Mouse (Mus musculus) G1E (cell line): ENCODE data around the gene Aoc2. TPM values are rescaled to one million over a fixed set of nuclear protein-coding genes. Genes with fewer than 3 reads are reported as not detected.

Experiments used
- ATAC-seq: 2 replicates; pipeline ENCODE4 v1.8.0; 2016; ENCODE audit warnings: mild to moderate bottlenecking; ENCODE audit not compliant: insufficient number of reproducible peaks, poor library complexity, low FRiP score, severe bottlenecking; ENCODE audit errors: extremely low read depth
- DNase-seq: peaks from one replicate; pipeline ENCODE4 v3.0.0; 2012; ENCODE audit warnings: low spot score
- H3K27me3 ChIP-seq: 2 replicates; pipeline ENCODE4 v1.6.1; 2012; ENCODE audit warnings: mild to moderate bottlenecking, low read length, inconsistent platforms; ENCODE audit not compliant: insufficient read depth
- H3K36me3 ChIP-seq: replicated peaks from 2 replicates; pipeline ENCODE3; 2012; ENCODE audit warnings: mild to moderate bottlenecking, inconsistent platforms
- H3K4me1 ChIP-seq: 2 replicates; pipeline ENCODE4 v1.6.1; 2012; ENCODE audit warnings: low read depth, low read length, inconsistent platforms, mixed read lengths; ENCODE audit not compliant: insufficient read depth
- H3K4me3 ChIP-seq: 2 replicates; pipeline ENCODE4 v1.5.1; 2012; ENCODE audit warnings: low read depth, mild to moderate bottlenecking, inconsistent platforms, low read length, moderate library complexity, mixed read lengths
- H3K9me3 ChIP-seq: replicated peaks from 2 replicates; pipeline ENCODE4 v1.6.1; 2012; ENCODE audit warnings: inconsistent platforms
- CTCF ChIP-seq: IDR thresholded peaks from 2 replicates; pipeline ENCODE4 v1.5.1; 2012; ENCODE audit warnings: low read depth, low read length, inconsistent platforms, mixed read lengths
- GATA1 ChIP-seq: IDR thresholded peaks from 2 replicates; pipeline ENCODE4 v1.6.1; 2012; ENCODE audit warnings: borderline replicate concordance, low read length, inconsistent platforms, mixed read lengths
- GATA2 ChIP-seq: IDR thresholded peaks from 2 replicates; pipeline ENCODE4 v1.6.1; 2012; ENCODE audit warnings: low read depth, low read length, inconsistent platforms, borderline replicate concordance
- POLR2AphosphoS5 ChIP-seq: IDR thresholded peaks from 2 replicates; pipeline ENCODE4 v1.6.1; 2012; ENCODE audit warnings: low read depth, low read length, inconsistent platforms; ENCODE audit not compliant: insufficient replicate concordance
- TAL1 ChIP-seq: conservative IDR thresholded peaks from 2 replicates; pipeline ENCODE4 v1.6.1; 2012; ENCODE audit warnings: low read depth, low read length, inconsistent platforms, mixed read lengths
- polyA plus RNA-seq: library from polyadenylated mRNA; stranded (reverse); fragments of >175 nt; gene quantifications from 2 replicates; pipeline ENCODE4 v1.2.3, GENCODE M21; 2012
- total RNA-seq, 2 experiments: library from RNA; stranded (forward) in 1 of 2; stranded (reverse) in 1 of 2; fragments of 200-1000 nt in 1 of 2; fragments of >200 nt in 1 of 2; fragmentation: Nextera tagmentation in 1 of 2; gene quantifications; 2 replicates each; pipeline ENCODE4 v1.2.3; 2014 to 2017

The Aoc2 gene
- 18.1 and 19.5 TPM in 2 replicates for total RNA-seq (2014; fragmentation: Nextera tagmentation)
- 4.5 and 4.6 TPM in 2 replicates for total RNA-seq (2017)
- 10.0 and 10.1 TPM in 2 replicates for polyA plus RNA-seq

DNA sequence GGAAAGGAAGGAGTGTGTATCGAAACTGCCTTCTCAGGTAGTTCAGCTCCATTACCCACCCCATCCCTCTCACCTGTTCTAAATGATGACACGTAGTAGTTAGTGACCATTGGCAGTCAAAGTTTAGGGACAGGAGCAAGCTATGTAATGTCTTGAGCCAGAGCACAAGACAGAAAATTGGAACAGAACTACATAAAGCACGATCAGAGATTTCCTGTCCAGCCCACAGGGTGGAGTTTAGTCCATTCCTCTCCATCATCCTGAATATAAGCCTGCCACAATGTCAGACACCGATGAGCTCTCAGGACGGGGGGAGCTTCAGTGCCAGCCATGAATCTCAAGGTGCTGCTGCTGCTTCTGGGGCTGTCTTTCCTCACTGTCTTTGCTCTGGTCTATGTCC is at the start of gene Aoc2:
TSS of gene Aoc2 (plus strand) at position 301 of the 400 bp plus-strand sequence.
- no peak within 1 kb of the TSS for H3K4me3 ChIP-seq
- peaks cover 25% of the 10 kb centered on the region for H3K4me1 ChIP-seq
- H3K9me3 ChIP-seq: no peaks in the 10 kb centered on the region
- H3K27me3 ChIP-seq: no peaks in the 10 kb centered on the region
- TF ChIP-seq TAL1 (no peak), POLR2AphosphoS5 (no peak), GATA1 (no peak), GATA2 (no peak), CTCF (no peak)
- peaks cover 92% of the 10 kb centered on the region for H3K36me3 ChIP-seq
- ATAC-seq: no peak
- DNase-seq: no peak

DNA sequence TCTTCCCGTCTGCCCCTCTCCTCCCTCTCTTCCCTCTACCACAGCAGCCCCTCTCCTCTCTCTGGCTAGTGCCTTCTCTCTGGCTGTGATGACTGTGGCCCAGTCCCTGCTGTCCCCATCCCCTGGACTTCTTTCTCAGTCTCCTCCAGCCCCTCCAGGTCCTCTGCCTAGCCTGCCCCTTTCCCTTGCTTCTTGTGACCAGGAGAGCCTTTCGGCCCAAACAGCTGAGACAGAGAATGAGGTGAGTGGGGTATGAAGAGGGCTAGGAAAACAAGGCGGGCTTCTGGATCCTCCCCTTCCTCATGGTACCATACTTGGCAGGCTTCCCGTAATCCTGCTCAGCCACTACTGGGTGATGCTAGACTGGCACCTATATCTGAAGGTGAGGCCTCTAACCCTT is 49.6 kb upstream of the Aoc2 start:
- Histone ChIP-seq H3K9me3 (no peaks in the 10 kb centered on the region), H3K4me3 (no peak overlapping the region), H3K27me3 (no peaks in the 10 kb centered on the region), H3K4me1 (peaks cover 62% of the 10 kb centered on the region), H3K36me3 (peaks cover 73% of the 10 kb centered on the region)
- ATAC-seq (no peak), DNase-seq (no peak)
- TF ChIP-seq POLR2AphosphoS5 (no peak), GATA2 (no peak), TAL1 (no peak), CTCF (no peak), GATA1 (no peak)

DNA sequence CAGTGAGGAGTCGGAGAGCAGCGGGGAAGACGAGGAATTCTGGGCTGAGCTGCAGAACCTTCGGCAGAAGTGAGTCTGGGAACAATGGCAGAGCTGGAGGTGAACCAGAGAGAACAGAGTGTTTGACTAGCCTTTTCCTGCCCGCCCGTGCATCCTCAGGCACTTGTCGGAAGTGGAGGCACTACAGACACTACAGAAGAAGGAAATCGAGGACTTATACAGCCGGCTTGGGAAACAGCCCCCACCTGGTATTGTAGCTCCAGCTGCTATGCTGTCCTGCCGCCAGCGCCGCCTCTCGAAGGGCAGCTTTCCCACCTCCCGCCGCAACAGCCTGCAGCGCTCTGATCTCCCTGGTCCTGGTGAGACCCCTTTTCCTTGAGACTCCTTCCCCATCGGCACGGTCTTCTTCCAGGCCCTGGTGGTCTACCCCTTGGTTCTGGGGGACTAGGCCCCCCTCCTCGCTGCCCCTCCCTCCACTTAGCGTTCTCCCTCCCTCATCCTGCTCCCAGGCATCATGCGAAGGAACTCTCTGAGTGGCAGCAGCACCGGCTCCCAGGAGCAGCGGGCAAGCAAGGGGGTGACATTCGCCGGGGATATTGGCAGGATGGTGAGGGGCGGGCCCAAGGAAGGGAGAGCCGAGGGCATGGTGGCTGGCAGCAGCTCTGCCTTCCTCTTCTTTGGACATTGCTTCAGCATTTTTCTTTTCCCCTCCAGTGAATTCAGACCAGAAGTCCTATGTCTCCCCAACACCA is 48.4 kb upstream of the Aoc2 start:
- no peak for ATAC-seq
- Histone ChIP-seq H3K9me3 (no peaks in the 10 kb centered on the region), H3K4me3 (peak overlapping the region; percentile 91; the same call in 1 of the 2 replicates), H3K27me3 (no peaks in the 10 kb centered on the region), H3K4me1 (peaks cover 57% of the 10 kb centered on the region), H3K36me3 (peaks cover 62% of the 10 kb centered on the region)
- no peak for DNase-seq
- TF ChIP-seq TAL1 (no peak), GATA1 (no peak), POLR2AphosphoS5 (no peak), GATA2 (no peak), CTCF (no peak)

DNA sequence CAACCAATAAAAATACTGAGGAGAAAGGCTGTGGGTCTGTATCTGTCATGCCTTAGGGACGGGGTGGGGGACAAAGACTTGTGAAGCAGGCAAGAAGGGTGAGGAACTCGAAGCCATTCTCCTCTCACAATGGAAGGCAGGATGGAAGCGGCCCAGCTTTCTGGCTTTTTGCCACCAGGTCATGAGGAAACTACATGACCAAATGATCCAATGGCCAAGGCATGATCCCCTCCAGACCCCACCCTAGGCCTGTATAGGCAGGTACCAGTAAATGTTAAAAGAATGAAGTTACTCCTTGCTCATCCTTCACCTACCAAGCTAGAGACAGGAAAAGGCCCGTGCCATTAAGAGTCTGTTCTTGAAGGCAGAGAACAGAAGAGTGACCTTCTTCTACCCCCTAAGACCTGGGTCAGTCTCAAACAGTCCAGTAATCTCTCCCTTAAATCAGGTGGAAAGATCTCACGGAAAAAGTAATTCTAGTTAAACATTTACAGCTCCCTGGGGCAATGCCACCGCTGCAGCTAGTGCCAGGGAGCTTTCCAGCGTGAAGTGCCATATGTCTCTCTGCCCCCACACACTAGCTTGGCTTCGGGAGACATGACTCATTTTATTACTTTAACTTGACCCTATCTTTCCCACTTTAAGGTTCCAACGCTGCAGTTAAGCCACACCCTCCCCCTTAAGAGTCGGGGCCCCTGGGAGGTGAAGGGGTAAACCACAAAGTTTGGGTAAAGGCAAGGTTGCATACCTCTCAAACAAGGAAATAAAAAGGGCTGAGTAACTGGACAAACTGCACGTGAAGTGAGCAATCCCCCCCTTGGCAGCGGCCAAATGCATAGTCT is 47.3 kb upstream of the Aoc2 start:
- peak; percentile 62 for DNase-seq
- peak; percentile 55 for ATAC-seq
- Histone ChIP-seq H3K36me3 (peaks cover 52% of the 10 kb centered on the region), H3K4me3 (peak overlapping the region; percentile 91), H3K9me3 (no peaks in the 10 kb centered on the region), H3K4me1 (peaks cover 53% of the 10 kb centered on the region), H3K27me3 (no peaks in the 10 kb centered on the region)
- TF ChIP-seq POLR2AphosphoS5: no peak
- TF ChIP-seq GATA1: no peak
- no peak for TF ChIP-seq GATA2
- TF ChIP-seq TAL1: no peak
- no peak for TF ChIP-seq CTCF

DNA sequence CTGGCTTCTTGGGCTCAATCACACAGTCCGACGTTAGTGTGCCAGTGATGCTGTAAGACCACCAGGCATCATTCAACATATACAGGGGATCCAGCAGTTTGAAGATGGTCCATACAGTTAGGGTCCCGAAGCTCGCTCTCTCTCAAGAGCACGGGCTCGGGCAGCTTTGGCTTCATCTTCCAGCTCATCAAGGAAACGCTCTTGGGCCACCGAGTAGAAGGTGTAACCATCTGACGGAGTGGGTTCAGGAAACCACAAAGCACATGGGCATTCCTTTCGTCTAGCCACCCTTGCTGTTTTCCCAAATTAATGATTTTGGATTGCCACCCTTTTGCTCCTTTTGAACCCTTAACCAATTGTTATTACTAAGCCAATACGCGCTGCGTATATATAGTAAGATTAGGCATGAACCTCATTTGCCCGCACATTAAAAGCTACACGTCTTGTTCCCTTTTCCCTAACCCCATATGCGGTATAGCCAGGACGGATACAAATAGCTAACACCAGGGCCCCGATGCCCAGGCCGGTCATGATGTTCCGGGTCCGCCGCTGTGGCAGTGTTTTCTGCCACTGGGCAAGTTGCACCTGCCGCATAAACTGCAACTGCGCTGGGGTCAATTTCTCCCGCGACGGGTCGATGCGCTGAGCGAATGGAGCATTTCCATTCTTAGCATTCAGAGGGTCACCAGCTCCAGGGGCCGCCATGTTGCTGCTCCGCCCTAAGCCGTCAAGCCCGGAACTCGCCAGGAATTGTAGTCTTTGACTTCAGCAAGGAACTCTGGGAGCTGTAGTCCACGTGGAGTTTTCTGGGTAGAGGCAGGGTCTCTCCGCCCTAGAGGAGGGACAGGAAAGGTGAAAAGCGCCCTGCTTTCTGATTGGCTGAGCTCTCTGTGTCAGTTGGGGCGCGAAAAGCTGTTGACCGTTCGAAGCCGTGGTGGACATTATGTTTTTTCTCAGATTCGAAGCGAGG is 46.4 kb upstream of the Aoc2 start, which contains the start of the genes Cntd1 and Coa3:
TSS of gene Cntd1 (plus strand) at position 790 of the 970 bp plus-strand sequence.
TSS of gene Coa3 (minus strand) at position 892 of the 970 bp plus-strand sequence.
- H3K4me1 ChIP-seq: peaks cover 53% of the 10 kb centered on the region
- H3K36me3 ChIP-seq: peaks cover 44% of the 10 kb centered on the region
- TF ChIP-seq TAL1: no peak
- no peak for TF ChIP-seq GATA1

More for the DNA sequence above, 46.4 kb upstream of the Aoc2 start, which contains the start of the genes Cntd1 and Coa3:
- DNase-seq (peak; percentile 84), ATAC-seq (peak; percentile 69)
- peak within 1 kb of the TSS; percentile 91 for H3K4me3 ChIP-seq
- H3K27me3 ChIP-seq: no peaks in the 10 kb centered on the region
- no peaks in the 10 kb centered on the region for H3K9me3 ChIP-seq
